Mouse (Mus musculus) liver, embryonic 18 days (tissue): ENCODE data around the gene Gm7534. TPM values are rescaled to one million over a fixed set of nuclear protein-coding genes. Genes with fewer than 3 reads are reported as not detected.

Source experiments
- polyA plus RNA-seq: library from polyadenylated mRNA; depleted of rRNA; stranded (reverse); fragments of >200 nt; gene quantifications from 2 replicates; pipeline ENCODE4 v1.2.3, GENCODE M21; 2012; rRNA removed

The Gm7534 gene
- not detected in 2 replicates for polyA plus RNA-seq

GRCm38 (mm10) chr4:134202904-134203303 is at the start of gene Gm7534:
Gene Gm7534, minus strand, starts transcription at chr4:134203004.

DNA sequence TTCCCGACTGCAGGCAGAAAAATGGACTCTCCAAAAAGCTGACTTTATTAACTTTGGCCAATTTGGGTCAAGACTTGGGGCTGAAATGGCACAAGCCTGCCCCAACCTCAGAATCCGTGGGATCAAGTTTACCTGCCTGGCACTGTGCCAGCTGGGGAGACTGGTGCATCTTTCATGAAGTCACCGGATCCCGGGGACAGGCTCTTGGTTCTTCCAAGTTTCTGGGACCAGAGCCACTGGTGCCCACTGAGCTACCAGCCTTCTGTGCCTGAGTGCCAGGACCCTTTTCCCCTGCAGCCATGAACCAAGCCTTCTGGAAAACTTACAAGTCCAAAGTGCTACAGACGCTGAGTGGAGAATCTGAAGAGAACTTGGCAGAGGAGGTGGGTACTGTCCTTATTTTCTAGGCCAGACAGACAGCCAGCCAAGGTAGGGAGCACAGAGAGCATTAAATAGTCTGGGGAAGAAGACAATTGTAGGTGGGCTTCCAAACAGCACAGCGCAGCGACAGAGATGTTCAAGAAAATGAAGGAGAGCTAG is 44.0 kb upstream of the Gm7534 start, which contains the start of gene Gm30191:
Gene Gm30191, plus strand, starts transcription at position 217 of the 540 bp plus-strand sequence.

DNA sequence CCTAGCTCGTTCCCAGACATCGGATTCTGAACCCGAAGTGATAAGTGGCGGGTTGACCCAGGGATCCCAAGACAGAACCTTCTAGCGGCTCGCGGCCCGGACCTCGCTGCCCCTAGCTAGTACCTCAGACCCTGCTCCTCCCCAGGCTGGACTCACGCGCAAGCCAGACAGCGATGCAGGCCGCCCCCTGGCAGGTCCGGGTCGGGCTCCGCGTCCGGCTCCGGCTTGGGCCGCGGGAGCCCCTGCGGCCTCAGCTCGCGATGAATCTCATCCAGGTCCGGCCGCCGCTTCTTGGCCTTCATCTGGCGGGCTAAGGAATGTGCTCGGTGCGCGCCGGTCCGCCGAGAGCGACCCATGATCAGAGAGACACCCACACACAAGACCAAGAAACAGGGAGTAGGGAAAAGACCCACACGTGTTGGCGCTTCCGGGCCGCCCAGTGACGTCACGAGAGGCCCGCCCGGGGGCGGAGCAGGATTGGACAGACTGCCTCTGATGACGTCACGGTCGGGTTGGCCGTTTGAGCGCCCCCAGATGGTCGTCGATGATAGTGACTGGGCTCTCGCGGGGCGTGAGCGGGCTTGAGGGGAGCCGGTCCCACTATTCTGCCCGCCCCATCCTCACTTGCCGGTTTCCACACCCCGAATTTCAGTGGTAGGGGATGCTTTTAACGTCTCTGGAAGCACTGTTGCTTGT is 42.5 kb upstream of the Gm7534 start, which contains the start of gene Zfp593:
Gene Zfp593, minus strand, starts transcription at position 445 of the 696 bp plus-strand sequence.

DNA sequence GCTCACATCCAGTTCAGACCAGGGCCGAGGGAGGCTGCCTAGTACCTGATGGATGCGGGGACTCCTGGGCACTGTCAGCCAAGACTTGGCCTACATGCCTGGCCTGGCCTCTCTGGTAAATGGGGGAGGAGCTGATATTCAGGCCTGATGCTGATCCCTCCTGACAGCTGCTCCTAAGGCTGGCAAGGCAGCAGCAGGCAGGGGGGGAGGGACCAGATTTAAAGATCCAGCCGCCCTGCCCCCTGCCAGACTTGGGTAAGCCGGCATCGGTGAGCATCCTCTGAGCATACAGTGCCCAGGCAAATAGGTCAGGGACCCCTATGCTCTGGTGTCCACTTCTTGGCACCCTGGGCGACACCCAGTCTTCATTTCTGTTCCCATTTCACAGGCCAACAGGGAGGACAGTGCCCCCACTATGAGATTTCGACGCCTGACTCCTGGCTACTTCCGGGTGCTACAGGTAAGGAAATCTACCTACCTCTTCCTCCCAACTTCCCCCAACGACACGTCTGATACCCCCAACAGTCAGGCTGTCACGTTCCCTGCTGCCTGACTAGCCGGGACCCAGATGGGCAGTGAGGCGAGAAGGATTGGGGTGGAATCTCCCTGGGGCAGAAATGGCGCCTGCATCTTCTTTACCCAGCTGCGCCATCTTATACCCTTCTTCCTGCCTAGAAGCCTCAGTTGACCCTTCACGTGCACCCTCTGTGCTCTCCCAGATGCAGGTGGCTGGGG is 40.9 kb upstream of the Gm7534 start, which contains the start of gene E130218I03Rik:
Gene E130218I03Rik, plus strand, starts transcription at position 147 of the 735 bp plus-strand sequence.

DNA sequence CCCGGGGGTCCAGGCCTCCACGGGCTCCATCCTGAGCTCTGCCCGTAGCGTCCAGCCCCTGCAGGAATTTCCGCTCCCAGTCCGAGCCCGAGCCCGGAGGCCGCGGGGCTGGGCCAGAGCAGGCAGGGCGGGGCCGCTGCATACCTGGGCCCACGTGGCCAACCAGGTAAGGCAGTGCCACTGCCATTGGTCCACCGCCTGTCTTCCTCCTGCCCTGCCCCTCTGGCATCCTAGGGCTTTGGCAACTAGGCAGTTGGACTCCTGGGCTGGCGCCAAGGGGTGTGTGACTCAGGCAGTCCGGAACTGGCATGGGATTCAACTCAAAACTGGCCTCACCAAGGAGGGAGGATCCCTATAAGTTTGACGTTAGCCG is 35.5 kb upstream of the Gm7534 start, which contains the start of gene Cnksr1:
Gene Cnksr1, minus strand, starts transcription at position 121 of the 373 bp plus-strand sequence.

DNA sequence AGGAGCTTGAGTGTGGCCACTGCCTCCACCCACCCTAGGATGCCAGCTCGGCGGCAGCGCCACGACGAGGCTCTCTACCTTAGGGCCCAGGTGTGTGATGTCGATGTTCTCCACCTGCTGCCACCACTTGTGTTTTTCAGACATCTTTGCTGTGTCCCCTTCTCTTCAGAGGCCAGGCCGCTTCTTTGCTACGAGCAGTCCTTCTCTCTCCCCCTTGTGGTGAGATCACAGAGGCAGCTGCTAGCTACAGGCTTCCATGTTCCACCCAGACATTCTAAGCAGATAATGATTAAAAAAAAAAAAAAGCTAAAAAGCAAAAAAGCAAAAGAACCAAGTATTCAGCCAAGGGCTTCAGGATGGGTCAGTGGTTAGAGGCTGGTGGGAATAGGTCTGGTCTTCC is 24.4 kb upstream of the Gm7534 start, which contains the start of gene Catsper4:
Gene Catsper4, minus strand, starts transcription at position 190 of the 400 bp plus-strand sequence.

Other genes starting within 250 kb of the Gm7534 start
- gene Hmgn2, start 234.4 kb downstream of the Gm7534 start, polyA plus RNA-seq, result 189 and 209 TPM in 2 replicates
- 13.7 and 17.0 TPM in 2 replicates for gene Dhdds, start 202.1 kb downstream of the Gm7534 start, polyA plus RNA-seq
- gene Lin28a, start 184.2 kb downstream of the Gm7534 start, polyA plus RNA-seq, result 2.5 and 2.7 TPM in 2 replicates
- 0.16 and 0.19 TPM in 2 replicates for gene Zfp683, start 149.2 kb downstream of the Gm7534 start, polyA plus RNA-seq
- gene Crybg2, start 142.2 kb downstream of the Gm7534 start, polyA plus RNA-seq, result 0.42 and 0.64 TPM in 2 replicates
- gene Cd52, start 107.9 kb downstream of the Gm7534 start, polyA plus RNA-seq, result 76.3 and 82.7 TPM in 2 replicates
- 1.2 and 1.6 TPM in 2 replicates for gene Ubxn11, start 100.4 kb downstream of the Gm7534 start, polyA plus RNA-seq
- gene Sh3bgrl3, start 74.2 kb downstream of the Gm7534 start, polyA plus RNA-seq, result 108 and 113 TPM in 2 replicates
- gene Cep85, start 15.9 kb downstream of the Gm7534 start, polyA plus RNA-seq, result 19.8 and 21.9 TPM in 2 replicates
- 0.01 and 0.02 TPM in 2 replicates for gene Catsper4, start 24.4 kb upstream of the Gm7534 start, polyA plus RNA-seq
- 0.17 and 0.25 TPM in 2 replicates for gene Cnksr1, start 35.4 kb upstream of the Gm7534 start, polyA plus RNA-seq
- not detected in 2 replicates for gene E130218I03Rik, start 40.7 kb upstream of the Gm7534 start, polyA plus RNA-seq
- gene Zfp593, start 42.6 kb upstream of the Gm7534 start, polyA plus RNA-seq, result 4.9 and 5.3 TPM in 2 replicates
- not detected in 2 replicates for gene Gm30191, start 43.9 kb upstream of the Gm7534 start, polyA plus RNA-seq
- gene Grrp1, start 51.1 kb upstream of the Gm7534 start, polyA plus RNA-seq, result 1.3 and 1.4 TPM in 2 replicates
- gene Pdik1l, start 84.9 kb upstream of the Gm7534 start, polyA plus RNA-seq, result 3.4 TPM in 2 replicates
- gene Trim63, start 112.1 kb upstream of the Gm7534 start, polyA plus RNA-seq, result 0.14 and 0.17 TPM in 2 replicates
- 0.01 and 0.02 TPM in 2 replicates for gene Slc30a2, start 140.2 kb upstream of the Gm7534 start, polyA plus RNA-seq
- 0.38 and 0.41 TPM in 2 replicates for gene Extl1, start 180.8 kb upstream of the Gm7534 start, polyA plus RNA-seq
- 18.1 and 20.3 TPM in 2 replicates for gene Pafah2, start 193.3 kb upstream of the Gm7534 start, polyA plus RNA-seq